Mouse (Mus musculus) midbrain, embryonic 16.5 days (tissue): ENCODE measurements around the gene Mettl1. TPM values are rescaled to one million over a fixed set of nuclear protein-coding genes. Genes with fewer than 3 reads are reported as not detected.

Experiments used
- ATAC-seq: fragments of 200-750 bp; cut with Nextera tagmentation; 2 replicates; pipeline ENCODE4 v1.8.0; 2017; ENCODE audit warnings: moderate TSS enrichment
- H3K27ac ChIP-seq: fragments of 300-500 bp; sonication (generic); 2 replicates; pipeline ENCODE4 v1.5.1; 2014; ENCODE audit warnings: mild to moderate bottlenecking, low read length, mixed read lengths
- H3K27me3 ChIP-seq: fragments of 300-500 bp; sonication (generic); 2 replicates; pipeline ENCODE4 v1.6.1; 2014; ENCODE audit warnings: low read depth, low read length, mixed read lengths; ENCODE audit not compliant: control insufficient read depth, insufficient read depth
- H3K36me3 ChIP-seq: fragments of 300-500 bp; sonication (generic); 2 replicates; pipeline ENCODE4 v1.6.1; 2014; ENCODE audit warnings: mild to moderate bottlenecking, low read length, moderate library complexity, mixed read lengths; ENCODE audit not compliant: control insufficient read depth, insufficient read depth
- H3K4me1 ChIP-seq: fragments of 300-500 bp; sonication (generic); 2 replicates; pipeline ENCODE4 v1.6.1; 2014; ENCODE audit warnings: mild to moderate bottlenecking, low read length, mixed read lengths; ENCODE audit not compliant: control insufficient read depth, insufficient read depth
- H3K4me2 ChIP-seq: fragments of 300-500 bp; sonication (generic); 2 replicates; pipeline ENCODE4 v1.6.1; 2014; ENCODE audit warnings: mild to moderate bottlenecking, low read length, mixed read lengths
- H3K4me3 ChIP-seq: fragments of 300-500 bp; sonication (generic); 2 replicates; pipeline ENCODE4 v1.5.1; 2014; ENCODE audit warnings: low read depth, mild to moderate bottlenecking, low read length, moderate library complexity, mixed read lengths
- H3K9ac ChIP-seq: fragments of 300-500 bp; sonication (generic); 2 replicates; pipeline ENCODE4 v1.6.1; 2014; ENCODE audit warnings: low read depth, low read length, mixed read lengths
- H3K9me3 ChIP-seq: fragments of 300-500 bp; sonication (generic); replicated peaks from 2 replicates; pipeline ENCODE4 v1.6.1; 2014; ENCODE audit warnings: mild to moderate bottlenecking, low read length, mixed read lengths; ENCODE audit not compliant: control insufficient read depth, poor library complexity, severe bottlenecking
- WGBS: fragments of 180-500 bp; shearing (Covaris S2); extraction: QIAGEN DNeasy Blood & Tissue Kit; methylation state at CpG from one replicate; pipeline ENCODE4 v1.1.7; 2014; 5-methylcytosine and 5-hydroxymethylcytosine counted together
- polyA plus RNA-seq: library from polyadenylated mRNA; unstranded; fragments of >200 nt; fragmentation: Nextera tagmentation; extraction: Ambion mirVana; gene quantifications from 2 replicates; pipeline ENCODE4 v1.2.1, GENCODE M21; 2015

Mettl1 gene
- polyA plus RNA-seq, 1 experiment from 2014 or later: 20.1 TPM

GRCm38 (mm10) chr10:127054646-127055045 lies 13.4 kb downstream of the Mettl1 start:
- peaks cover 30% of the 10 kb centered on the region for H3K36me3 ChIP-seq
- no peak for ATAC-seq

GRCm38 (mm10) chr10:127055406-127055805 lies 14.2 kb downstream of the Mettl1 start:
- H3K9me3 ChIP-seq: no peaks in the 10 kb centered on the region
- H3K9ac ChIP-seq: no peak overlapping the region
- H3K27me3 ChIP-seq: peaks cover 16% of the 10 kb centered on the region
- WGBS: 88% methylated on average over 8 of the region's 8 CpGs
- no peak overlapping the region for H3K4me3 ChIP-seq
- peaks cover 30% of the 10 kb centered on the region for H3K36me3 ChIP-seq
- no peak for ATAC-seq
- H3K4me1 ChIP-seq: peaks cover 18% of the 10 kb centered on the region
- no peak overlapping the region for H3K4me2 ChIP-seq
- no peak overlapping the region for H3K27ac ChIP-seq

More at GRCm38 (mm10) chr10:127054646-127055045, 13.4 kb downstream of the Mettl1 start:
- H3K9ac ChIP-seq: no peak overlapping the region
- H3K4me2 ChIP-seq: no peak overlapping the region
- H3K27ac ChIP-seq: no peak overlapping the region
- H3K27me3 ChIP-seq: peaks cover 24% of the 10 kb centered on the region
- H3K4me1 ChIP-seq: peaks cover 18% of the 10 kb centered on the region
- no peaks in the 10 kb centered on the region for H3K9me3 ChIP-seq
- WGBS: 77% methylated on average over 4 of the region's 4 CpGs
- H3K4me3 ChIP-seq: no peak overlapping the region

- Histone ChIP-seq H3K4me3 (no peak overlapping the region), H3K4me1 (peaks cover 21% of the 10 kb centered on the region), H3K27ac (no peak overlapping the region), H3K4me2 (no peak overlapping the region), H3K27me3 (peaks cover 5% of the 10 kb centered on the region), H3K36me3 (peaks cover 30% of the 10 kb centered on the region), H3K9ac (no peak overlapping the region), H3K9me3 (no peaks in the 10 kb centered on the region)
- no peak for ATAC-seq
- 90% methylated on average over 20 of the region's 20 CpGs for WGBS
Observed at GRCm38 (mm10) chr10:127056490-127056889, 15.3 kb downstream of the Mettl1 start.

- Histone ChIP-seq H3K9me3 (no peaks in the 10 kb centered on the region), H3K9ac (peak overlapping the region; percentile 17; the same call in 1 of the 2 replicates), H3K4me1 (peaks cover 28% of the 10 kb centered on the region), H3K4me2 (peak overlapping the region; percentile 82), H3K4me3 (peak overlapping the region; percentile 85), H3K27ac (no peak overlapping the region), H3K27me3 (no peaks in the 10 kb centered on the region), H3K36me3 (peaks cover 30% of the 10 kb centered on the region)
- no peak for ATAC-seq
- 0% methylated on average over 9 of the region's 9 CpGs for WGBS
Observed at GRCm38 (mm10) chr10:127058161-127058560, 16.9 kb downstream of the Mettl1 start.

- Histone ChIP-seq H3K9me3 (no peaks in the 10 kb centered on the region), H3K4me1 (peaks cover 28% of the 10 kb centered on the region), H3K4me3 (peak overlapping the region; percentile 85), H3K9ac (peak overlapping the region; percentile 91), H3K4me2 (peak overlapping the region; percentile 82), H3K36me3 (peaks cover 30% of the 10 kb centered on the region), H3K27ac (peak overlapping the region; percentile 89), H3K27me3 (no peaks in the 10 kb centered on the region)
- WGBS: 3% methylated on average over 8 of the region's 8 CpGs
- no peak for ATAC-seq
Observed at GRCm38 (mm10) chr10:127058708-127059107, 17.5 kb downstream of the Mettl1 start.

- H3K4me1 ChIP-seq: peaks cover 28% of the 10 kb centered on the region
- under 1% methylated on average over 39 of the region's 92 CpGs for WGBS
Observed at GRCm38 (mm10) chr10:127059174-127059967, 18.2 kb downstream of the Mettl1 start.

GRCm38 (mm10) chr10:127059968-127060916 lies 19.0 kb downstream of the Mettl1 start, which contains the start of gene March9:
Gene March9, minus strand, starts transcription at chr10:127060184.
- peak within 1 kb of the TSS; percentile 85 for H3K4me3 ChIP-seq
- H3K9me3 ChIP-seq: no peaks in the 10 kb centered on the region
- peaks cover 32% of the 10 kb centered on the region for H3K4me1 ChIP-seq
- H3K4me2 ChIP-seq: peak within 1 kb of the TSS; percentile 82
- H3K27ac ChIP-seq: peak within 1 kb of the TSS; percentile 89
- ATAC-seq: peak; percentile 43
- under 1% methylated on average over 46 of the region's 72 CpGs for WGBS
- H3K36me3 ChIP-seq: peaks cover 24% of the 10 kb centered on the region
- H3K27me3 ChIP-seq: no peaks in the 10 kb centered on the region
- peak within 1 kb of the TSS; percentile 91 for H3K9ac ChIP-seq

More at GRCm38 (mm10) chr10:127059174-127059967, 18.2 kb downstream of the Mettl1 start:
- H3K9me3 ChIP-seq: no peaks in the 10 kb centered on the region
- peaks cover 26% of the 10 kb centered on the region for H3K36me3 ChIP-seq
- ATAC-seq: 0 out of 2 replicates have a peak, but pooled peaks have one; percentile 0
- H3K27me3 ChIP-seq: no peaks in the 10 kb centered on the region
- peak overlapping the region; percentile 91 for H3K9ac ChIP-seq
- peak overlapping the region; percentile 89 for H3K27ac ChIP-seq
- H3K4me3 ChIP-seq: peak overlapping the region; percentile 85
- H3K4me2 ChIP-seq: peak overlapping the region; percentile 82

GRCm38 (mm10) chr10:127061085-127061484 lies 19.9 kb downstream of the Mettl1 start:
- ATAC-seq: no peak
- H3K9me3 ChIP-seq: no peaks in the 10 kb centered on the region
- peak overlapping the region; percentile 89 for H3K27ac ChIP-seq
- peaks cover 25% of the 10 kb centered on the region for H3K36me3 ChIP-seq
- peak overlapping the region; percentile 85 for H3K4me3 ChIP-seq
- peak overlapping the region; percentile 91 for H3K9ac ChIP-seq
- no peaks in the 10 kb centered on the region for H3K27me3 ChIP-seq
- peak overlapping the region; percentile 82 for H3K4me2 ChIP-seq
- 11% methylated on average over 5 of the region's 5 CpGs for WGBS
- H3K4me1 ChIP-seq: peaks cover 32% of the 10 kb centered on the region
